Mouse (Mus musculus): Measurements from ENCODE around the gene Vps45.
"Not testable (repeated sequence)": the region's sequence is repeated elsewhere in the genome, so short reads cannot be mapped to it uniquely, and the experiment has no call there.

DNA sequence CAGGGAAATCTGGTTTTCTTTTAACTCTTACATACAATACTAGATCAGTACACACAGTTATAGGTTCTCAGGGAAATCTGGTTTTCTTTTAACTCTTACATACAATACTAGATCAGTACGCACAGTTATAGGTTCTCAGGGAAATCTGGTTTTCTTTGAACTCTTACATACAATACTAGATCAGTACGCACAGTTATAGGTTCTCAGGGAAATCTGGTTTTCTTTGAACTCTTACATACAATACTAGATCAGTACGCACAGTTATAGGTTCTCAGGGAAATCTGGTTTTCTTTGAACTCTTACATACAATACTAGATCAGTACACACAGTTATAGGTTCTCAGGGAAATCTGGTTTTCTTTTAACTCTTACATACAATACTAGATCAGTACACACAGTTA, 13.7 kb downstream of the Vps45 start:
- not testable (repeated sequence) for TF ChIP-seq CTCF (IDR thresholded peaks at IDR 0.05 in 2 of 3, conservative IDR thresholded peaks at IDR 0.05 in 1 of 3; ENCODE audit: control insufficient read depth in 1 of 3, insufficient read depth in 1 of 3, low read depth in 2 of 3, low read length in 3 of 3, poor library complexity in 1 of 3, severe bottlenecking in 1 of 3); RCOR1 (IDR thresholded peaks at IDR 0.05; ENCODE audit: low read depth, low read length); POLR2AphosphoS2 (IDR thresholded peaks at IDR 0.05; ENCODE audit: low read length); NELFE (IDR thresholded peaks at IDR 0.05; ENCODE audit: low read depth, low read length); GATA1 (IDR thresholded peaks at IDR 0.05; ENCODE audit: low read depth, low read length); E2F4 (IDR thresholded peaks at IDR 0.05; ENCODE audit: borderline replicate concordance, low read depth, low read length); POLR2A (IDR thresholded peaks at IDR 0.05; ENCODE audit: control insufficient read depth in 1 of 2, insufficient read depth in 1 of 2, low read depth in 1 of 2, low read length in 2 of 2, poor library complexity in 1 of 2); CHD1 (IDR thresholded peaks at IDR 0.05; ENCODE audit: low read depth, low read length)
